Mouse (Mus musculus) spleen, adult 2 months (tissue): Measurements from ENCODE around the gene Slit3.

Experiments used
- CTCF ChIP-seq: fragments of 200-500 bp; IDR thresholded peaks from 2 replicates; pipeline ENCODE4 v1.5.1; 2011; ENCODE audit warnings: mild to moderate bottlenecking, inconsistent platforms; ENCODE audit not compliant: insufficient read depth, insufficient read length, insufficient replicate concordance; ENCODE audit errors: extremely low read depth
- POLR2A ChIP-seq: fragments of 200-500 bp; IDR thresholded peaks from 2 replicates; pipeline ENCODE4 v1.6.1; 2011; ENCODE audit warnings: low read depth, low read length, inconsistent platforms

GRCm38 (mm10) chr11:35096538-35096937 is 24.5 kb upstream of the Slit3 start:
- no peak for TF ChIP-seq CTCF
- no peak for TF ChIP-seq POLR2A
